Comparison of ENCODE assay signal across 8 mouse cellular contexts in genomic region chr17:86937497-86938155, GRCm38 (mm10). TPM values are rescaled to one million over a fixed set of nuclear protein-coding genes. Genes with fewer than 3 reads are reported as not detected.
A peak's percentile ranks its signal among the peaks of the same experiment; 100 is the strongest.
DNase-seq lines count a peak whose midpoint lies in the region; ATAC-seq lines count a peak whose summit lies in the region.

No protein-coding gene starts in this region.

- ATAC-seq in hindbrain, embryonic 12.5 days (ENCODE audit: low FRiP score), result peak; percentile 86
- ATAC-seq in lung, embryonic 15.5 days (ENCODE audit: borderline replicate concordance, extremely low read depth, low FRiP score, low TSS enrichment), result peak; percentile 91

- H3K9me3 ChIP-seq in hindbrain, embryonic 12.5 days (replicated peaks), result no peaks in the 10 kb centered on the region
- no peaks in the 10 kb centered on the region for H3K9me3 ChIP-seq in lung, embryonic 15.5 days

- no peak overlapping the region for H3K9ac ChIP-seq in hindbrain, embryonic 12.5 days
- H3K9ac ChIP-seq in lung, embryonic 15.5 days, result peak overlapping the region; percentile 1

- no peaks in the 10 kb centered on the region for H3K36me3 ChIP-seq in hindbrain, embryonic 12.5 days
- H3K36me3 ChIP-seq in lung, embryonic 15.5 days, result no peaks in the 10 kb centered on the region

- peak; percentile 70 for DNase-seq in MEL-GATA-1-ER (ENCODE audit: extremely low read depth, low read depth)
- DNase-seq in cerebellum, adult 8-10 months, result peak; percentile 26
- DNase-seq in frontal cortex, postnatal 14 days (ENCODE audit: low spot score in 2 of 2), result peak; percentile 55 to 64
- DNase-seq in layer of hippocampus, adult 9-11 months, result peak; percentile 88
- peak; percentile 76 for DNase-seq in ovary, adult 18-20 months (ENCODE audit: low spot score)
- peak; percentile 61 for DNase-seq in thymus, postnatal 25 days

- peak overlapping the region; percentile 35 for H3K4me3 ChIP-seq in hindbrain, embryonic 12.5 days
- peak overlapping the region; percentile 38 for H3K4me3 ChIP-seq in lung, embryonic 15.5 days

- H3K27me3 ChIP-seq in hindbrain, embryonic 12.5 days, result no peaks in the 10 kb centered on the region; the same call in 1 of the 2 replicates
- no peaks in the 10 kb centered on the region; the same call in none of the 2 replicates for H3K27me3 ChIP-seq in lung, embryonic 15.5 days

- no peak overlapping the region for H3K27ac ChIP-seq in hindbrain, embryonic 12.5 days
- H3K27ac ChIP-seq in lung, embryonic 15.5 days, result peak overlapping the region; percentile 52

- peak overlapping the region; percentile 54 for H3K4me2 ChIP-seq in hindbrain, embryonic 12.5 days (replicated peaks)
- H3K4me2 ChIP-seq in lung, embryonic 15.5 days, result peak overlapping the region; percentile 61

- H3K4me1 ChIP-seq in hindbrain, embryonic 12.5 days, result peaks cover 11% of the 10 kb centered on the region
- H3K4me1 ChIP-seq in lung, embryonic 15.5 days, result peaks cover 15% of the 10 kb centered on the region

- 4% methylated on average over 20 of the region's 20 CpGs for WGBS in hindbrain, embryonic 12.5 days
- WGBS in lung, embryonic 15.5 days, result 3% methylated on average over 20 of the region's 20 CpGs

RNA-seq across cellular contexts. Expression of gene Atp6v1e2, which starts 10.1 kb away (rescaled TPM):
- not detected in 2 replicates for polyA plus RNA-seq in hindbrain, embryonic 12.5 days (2016; fragmentation: Nextera tagmentation; extraction: Ambion mirVana)
- polyA plus RNA-seq in lung, embryonic 15.5 days (2015; fragmentation: Nextera tagmentation; extraction: Ambion mirVana), result 0.21 TPM in 1 of 2 replicates, not detected in the other

RNA-seq across cellular contexts. Expression of gene Tmem247, which starts 20.5 kb away (rescaled TPM):
- not detected in 2 replicates for polyA plus RNA-seq in hindbrain, embryonic 12.5 days (2016; fragmentation: Nextera tagmentation; extraction: Ambion mirVana)
- not detected in 2 replicates for polyA plus RNA-seq in lung, embryonic 15.5 days (2015; fragmentation: Nextera tagmentation; extraction: Ambion mirVana)

RNA-seq across cellular contexts. Expression of gene Rhoq, which starts 25.3 kb away (rescaled TPM):
- polyA plus RNA-seq in hindbrain, embryonic 12.5 days (2016; fragmentation: Nextera tagmentation; extraction: Ambion mirVana), result 16.3 and 19.2 TPM in 2 replicates
- polyA plus RNA-seq in lung, embryonic 15.5 days (2015; fragmentation: Nextera tagmentation; extraction: Ambion mirVana), result 12.1 and 13.0 TPM in 2 replicates

Comparison
In these comparisons a context has a peak if more than half of its experiments do, and no peak if none do; other contexts are left out.
1. DNase-seq: peak in every context shown above with its lines; median percentile 88 in layer of hippocampus, adult 9-11 months; 76 in ovary, adult 18-20 months; 70 in MEL-GATA-1-ER; 61 in thymus, postnatal 25 days; 60 in frontal cortex, postnatal 14 days; 26 in cerebellum, adult 8-10 months.